Mouse (Mus musculus): ENCODE data around the gene Ptprd.

Ptprd gene

GRCm38 (mm10) chr4:76286016-76286415, 1925.7 kb downstream of the Ptprd start:
- DNase-seq: no peak

GRCm38 (mm10) chr4:76282886-76283285, 1928.9 kb downstream of the Ptprd start:
- DNase-seq: no peak

GRCm38 (mm10) chr4:76262727-76263126, 1949.0 kb downstream of the Ptprd start:
- no peak for DNase-seq

GRCm38 (mm10) chr4:76260686-76261085, 1951.1 kb downstream of the Ptprd start:
- no peak for DNase-seq

- DNase-seq: no peak
Observed at GRCm38 (mm10) chr4:76260286-76260685, 1951.5 kb downstream of the Ptprd start.

- DNase-seq: no peak
Observed at GRCm38 (mm10) chr4:76259636-76260035, 1952.1 kb downstream of the Ptprd start.

GRCm38 (mm10) chr4:76244371-76244770, 1967.4 kb downstream of the Ptprd start:
- DNase-seq: no peak

- no peak for DNase-seq
Observed at GRCm38 (mm10) chr4:76241542-76241941, 1970.2 kb downstream of the Ptprd start.

- DNase-seq: no peak
Observed at GRCm38 (mm10) chr4:76241140-76241539, 1970.6 kb downstream of the Ptprd start.

- no peak for DNase-seq
Observed at GRCm38 (mm10) chr4:76239063-76239462, 1972.7 kb downstream of the Ptprd start.

GRCm38 (mm10) chr4:76238577-76238976, 1973.2 kb downstream of the Ptprd start:
- no peak for DNase-seq

- no peak for DNase-seq
Observed at GRCm38 (mm10) chr4:76237827-76238226, 1973.9 kb downstream of the Ptprd start.

- DNase-seq: no peak
Observed at GRCm38 (mm10) chr4:76223720-76224119, 1988.0 kb downstream of the Ptprd start.

GRCm38 (mm10) chr4:76222520-76222919, 1989.2 kb downstream of the Ptprd start:
- DNase-seq: no peak

- no peak for DNase-seq
Observed at GRCm38 (mm10) chr4:76218065-76218464, 1993.7 kb downstream of the Ptprd start.

- no peak for DNase-seq
Observed at GRCm38 (mm10) chr4:76215141-76215540, 1996.6 kb downstream of the Ptprd start.

- DNase-seq: no peak
Observed at GRCm38 (mm10) chr4:76199321-76199720, 2012.4 kb downstream of the Ptprd start.

- DNase-seq: no peak
Observed at GRCm38 (mm10) chr4:76194762-76195161, 2017.0 kb downstream of the Ptprd start.

- DNase-seq: no peak
Observed at GRCm38 (mm10) chr4:76193496-76193895, 2018.3 kb downstream of the Ptprd start.

GRCm38 (mm10) chr4:76192031-76192430, 2019.7 kb downstream of the Ptprd start:
- DNase-seq: no peak

- no peak for DNase-seq
Observed at GRCm38 (mm10) chr4:76190788-76191187, 2021.0 kb downstream of the Ptprd start.

- no peak for DNase-seq
Observed at GRCm38 (mm10) chr4:76183095-76183494, 2028.7 kb downstream of the Ptprd start.

- DNase-seq: no peak
Observed at GRCm38 (mm10) chr4:76179497-76179896, 2032.3 kb downstream of the Ptprd start.

- no peak for DNase-seq
Observed at GRCm38 (mm10) chr4:76175086-76175485, 2036.7 kb downstream of the Ptprd start.

GRCm38 (mm10) chr4:76155750-76156149, 2056.0 kb downstream of the Ptprd start:
- DNase-seq: no peak

GRCm38 (mm10) chr4:76154190-76154589, 2057.6 kb downstream of the Ptprd start:
- no peak for DNase-seq

Data from right cerebral cortex, postnatal 14 days (tissue).